Mouse (Mus musculus) adrenal gland, postnatal 36 days (tissue): ENCODE data around the gene Usp27x. TPM values are rescaled to one million over a fixed set of nuclear protein-coding genes. Genes with fewer than 3 reads are reported as not detected.

Source experiments
- DNase-seq, 2 experiments: peaks; one replicate each; pipeline ENCODE4 v3.0.0; 2021; ENCODE audit warnings: mixed read lengths in 1 of 2
- long read RNA-seq, 2 experiments: library from polyadenylated mRNA; stranded (forward); transcript quantifications; one replicate each; pipeline ENCODE4 v2.0.0; 2021; ENCODE audit warnings: borderline sequencing depth in 2 of 2
- total RNA-seq, 2 experiments: library from RNA; stranded (reverse); gene quantifications; 2 replicates each; pipeline ENCODE4 v1.2.3; 2021

Usp27x gene
- 10 to 100 TPM; 18.3 to 20.3 TPM for total RNA-seq
- long read RNA-seq, experiment 1, transcript Usp27x-201 (1 exons, 3,240 nt), result major isoform, 16 of 16 reads
- long read RNA-seq, experiment 1, partial matches to known transcripts, result 0 of 16 reads
- long read RNA-seq, experiment 1, other reads (novel, unspliced or antisense), result 0 of 16 reads
- long read RNA-seq, experiment 2, partial matches to known transcripts, result 0 of 2 reads
- long read RNA-seq, experiment 2, other reads (novel, unspliced or antisense), result 0 of 2 reads

DNA sequence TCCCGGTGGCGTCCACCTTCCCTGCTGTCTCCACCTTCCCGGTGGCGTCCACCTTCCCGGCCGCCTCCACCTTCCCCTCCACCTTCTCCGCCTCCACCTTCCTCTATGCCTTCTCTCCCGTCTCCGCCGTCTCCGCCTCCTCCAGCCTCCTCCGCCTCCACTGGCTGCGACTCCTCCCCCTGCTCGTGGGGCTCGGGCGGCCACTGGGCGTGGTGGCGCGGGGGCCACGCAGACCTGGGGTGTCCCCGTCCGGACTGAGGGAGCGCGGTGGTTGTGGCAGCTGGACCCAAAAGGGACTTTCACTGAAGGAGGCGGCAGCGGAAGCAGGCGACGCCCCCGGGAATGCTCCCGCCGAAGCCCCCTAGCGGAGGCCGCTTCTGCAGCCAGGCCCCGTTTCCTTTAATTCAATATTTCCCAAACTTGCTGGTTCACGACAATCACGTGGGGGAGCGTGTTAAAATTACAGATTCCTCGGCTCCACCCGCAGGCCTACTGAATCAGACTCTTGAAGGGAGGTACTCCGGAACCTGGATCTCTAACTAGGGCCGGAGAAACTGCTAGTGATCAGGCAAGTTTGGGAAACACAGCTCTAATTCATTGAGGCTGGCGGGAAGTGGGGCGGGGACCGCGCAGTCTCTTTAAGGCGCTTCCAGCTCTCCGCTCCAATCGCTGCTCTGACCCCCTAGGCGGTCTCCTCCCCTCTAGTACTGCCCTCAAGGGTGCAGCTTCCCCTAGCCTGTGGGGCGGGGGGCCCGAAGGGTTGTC, at the start of gene Usp27x:
Gene Usp27x, minus strand, starts transcription at position 115 of the 765 bp plus-strand sequence.
- peak; percentile 89 to 90 for DNase-seq

DNA sequence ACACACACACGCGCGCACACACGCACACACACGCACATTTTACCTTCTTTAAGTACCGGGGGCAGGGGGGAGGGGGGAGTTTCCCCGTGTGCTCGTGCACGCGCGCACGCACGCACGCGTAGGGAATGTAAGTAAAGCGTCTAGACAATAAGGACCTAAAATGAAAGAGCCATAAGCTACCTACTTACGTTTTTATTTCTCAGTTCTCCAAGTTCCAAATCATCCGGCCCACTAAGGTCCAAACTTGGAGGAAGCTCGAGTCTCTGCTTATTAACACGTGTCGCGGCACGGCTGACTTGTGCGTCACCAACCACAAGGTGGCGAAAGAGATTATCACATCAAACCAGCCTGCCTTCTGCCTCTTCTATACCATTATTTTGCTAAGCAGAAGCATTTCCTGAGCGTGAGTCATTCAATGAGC, 47.1 kb upstream of the Usp27x start:
- DNase-seq, result peak; percentile 68 to 73

DNA sequence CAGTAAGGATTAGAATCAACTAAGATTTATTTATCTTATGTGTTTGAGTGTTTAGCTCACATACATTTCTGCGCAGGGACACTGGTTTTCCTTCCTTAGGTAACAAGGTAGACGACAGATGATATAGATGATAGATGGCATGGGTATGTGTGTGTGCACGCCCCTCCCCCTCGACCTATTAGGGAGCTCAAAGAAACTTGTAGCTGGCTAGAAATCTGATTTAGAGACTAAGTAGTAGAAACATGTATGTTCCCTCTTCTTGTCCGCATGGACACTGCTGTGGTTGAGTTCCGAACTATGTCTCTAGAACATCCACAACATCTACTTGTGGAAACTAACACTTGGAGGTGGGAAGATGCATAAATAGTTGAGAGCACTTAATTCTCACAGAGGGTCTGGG, 46.5 kb upstream of the Usp27x start:
- DNase-seq, result peak; percentile 11 to 19

DNA sequence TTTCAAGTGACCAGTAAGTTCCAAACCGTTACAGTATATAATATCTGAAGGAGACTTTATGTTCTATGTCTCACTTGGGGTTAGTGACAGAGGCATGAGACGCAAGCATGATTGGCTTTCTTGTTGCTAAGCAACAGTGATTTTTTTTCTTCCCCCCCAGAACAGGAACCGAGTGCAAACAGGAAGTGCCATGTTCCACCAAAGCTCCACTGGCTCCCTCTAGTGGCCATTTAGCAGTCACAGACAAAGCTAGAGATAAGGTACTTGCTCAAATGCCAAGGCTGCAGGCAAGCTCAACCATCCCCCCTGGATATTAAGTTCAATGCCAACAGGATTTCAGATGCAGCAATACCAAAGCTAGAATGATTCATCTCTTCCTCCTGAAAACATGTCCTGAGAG, 45.4 kb upstream of the Usp27x start:
- peak; percentile 72 to 80 for DNase-seq

DNA sequence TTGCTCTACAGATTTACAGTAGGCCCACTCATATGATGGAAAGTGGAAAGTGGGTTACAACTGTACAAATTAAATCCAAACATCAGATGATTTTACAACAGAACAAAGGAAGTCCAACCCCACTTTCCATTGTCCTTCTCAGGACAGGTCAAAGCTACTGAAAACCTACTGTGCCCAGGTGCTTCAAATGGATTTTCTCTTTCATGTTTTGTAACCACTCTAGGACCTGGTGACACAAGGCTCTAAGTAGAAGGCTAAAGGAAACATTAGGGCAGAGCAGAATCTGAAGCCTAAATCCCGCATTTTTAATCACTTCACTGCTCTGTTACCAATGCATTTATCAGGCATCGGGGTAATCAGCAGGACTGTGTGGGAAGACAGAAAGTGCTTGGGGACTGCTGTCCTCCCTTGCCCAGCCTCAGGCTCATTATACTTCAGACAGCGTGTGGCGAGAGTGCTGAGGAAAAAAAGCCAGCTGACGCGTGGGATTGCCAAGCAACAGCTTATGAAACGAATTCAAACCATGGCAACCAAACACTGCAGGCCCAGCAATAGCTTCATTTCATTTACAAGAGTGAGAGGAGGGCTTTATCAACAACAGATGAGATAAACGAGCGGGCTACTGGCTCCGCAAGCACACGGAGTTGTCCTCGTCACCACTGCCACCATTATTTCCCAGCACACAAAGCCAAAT, 40.7 kb upstream of the Usp27x start:
- peak; percentile 7 to 8 for DNase-seq

DNA sequence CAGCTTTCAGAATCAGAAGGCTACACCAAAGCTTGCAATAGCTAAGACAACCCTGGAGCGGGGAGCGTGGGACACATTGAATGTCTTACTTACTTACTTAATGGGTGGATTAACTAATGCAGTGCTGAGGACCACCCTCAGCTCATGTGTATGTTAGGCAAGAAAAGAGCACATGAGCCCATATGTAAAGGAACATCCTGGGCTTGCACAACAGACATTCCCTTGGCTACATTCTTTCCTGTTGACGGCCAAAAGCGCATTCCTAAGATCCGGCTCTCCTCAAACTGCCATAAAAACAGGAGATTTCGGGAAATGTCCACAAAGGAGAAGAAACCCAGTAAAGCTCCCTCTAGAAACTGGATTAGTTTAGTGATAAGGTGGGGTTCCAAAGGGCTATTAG, 39.7 kb upstream of the Usp27x start:
- no peak for DNase-seq

DNA sequence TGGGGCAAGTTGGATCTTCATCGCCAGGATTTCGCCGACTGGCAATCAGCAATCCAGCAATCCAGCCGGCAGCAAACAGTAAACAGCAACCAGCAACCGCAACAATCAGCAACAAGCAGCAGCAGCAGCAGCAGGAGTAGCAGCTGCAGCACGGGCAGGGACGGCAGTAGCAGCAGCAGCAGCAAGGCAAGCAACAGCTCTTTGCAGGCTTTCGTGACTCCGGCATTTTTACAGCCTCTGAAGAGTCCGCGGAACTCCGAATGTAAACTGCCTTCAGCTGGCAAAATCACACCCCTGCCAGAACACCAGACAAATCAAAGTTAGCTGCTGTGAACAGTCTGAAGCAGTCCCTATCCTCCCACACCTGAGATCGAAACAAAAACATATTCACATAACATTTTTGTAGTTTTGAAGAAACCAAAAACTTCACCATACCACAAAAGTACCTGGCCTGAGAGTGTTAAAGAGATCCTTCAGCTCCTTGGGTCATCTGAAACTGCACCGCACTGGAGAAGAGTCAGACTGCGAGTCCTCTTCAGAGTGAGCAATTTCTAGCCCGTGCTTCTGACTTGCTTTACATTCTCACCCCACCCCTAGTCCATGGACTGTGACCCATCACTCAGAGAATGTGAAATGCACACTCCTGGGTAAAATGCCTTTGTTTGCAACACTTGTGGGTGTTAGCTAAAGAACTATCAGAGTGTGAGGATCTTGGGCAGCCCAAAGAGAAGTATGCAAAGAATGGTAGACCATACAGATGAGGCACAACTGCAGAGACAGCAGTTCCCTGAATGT, 36.8 kb upstream of the Usp27x start:
- DNase-seq, result no peak

DNA sequence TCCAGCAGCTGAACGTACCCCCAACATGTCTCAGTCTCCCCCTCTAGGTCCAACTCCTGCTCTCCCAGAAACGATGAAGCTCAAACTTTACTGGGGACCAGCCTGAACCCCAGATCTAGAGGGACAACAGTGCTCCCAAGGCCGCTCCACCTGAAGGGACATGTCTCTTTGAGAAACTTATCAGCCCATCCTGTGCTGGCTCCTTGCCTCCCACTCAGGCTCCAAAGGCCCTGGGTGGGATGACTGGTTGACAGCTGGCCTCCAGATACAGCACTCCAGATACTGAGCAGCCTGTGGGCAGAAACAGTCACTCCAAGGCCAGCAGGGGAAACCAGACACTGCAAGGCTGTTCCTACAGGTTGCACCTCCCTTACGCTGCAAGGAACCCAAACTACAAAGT, 956 bp upstream of the Usp27x start:
- peak; percentile 37 to 47 for DNase-seq

DNA sequence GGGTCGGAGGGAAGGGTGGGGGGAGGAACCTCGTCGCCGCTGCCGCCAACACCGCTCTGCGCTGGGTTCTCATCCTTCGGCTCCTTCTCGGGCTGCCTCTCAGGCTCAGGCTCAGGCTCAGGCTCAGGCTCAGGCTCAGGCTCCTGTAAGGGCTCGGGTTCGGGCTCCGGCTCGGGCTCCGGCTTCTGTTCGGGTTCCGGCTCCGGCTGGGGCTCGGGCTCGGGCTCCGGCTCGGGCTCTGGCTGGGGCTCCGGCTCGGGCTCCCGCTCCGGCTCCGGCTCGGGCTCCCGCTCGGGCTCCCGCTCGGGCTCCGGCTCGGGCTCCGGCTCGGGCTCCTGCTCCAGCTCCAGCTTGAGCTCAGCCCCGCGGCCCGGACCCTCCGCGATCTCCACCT, 311 bp downstream of the Usp27x start:
- DNase-seq, result no peak

DNA sequence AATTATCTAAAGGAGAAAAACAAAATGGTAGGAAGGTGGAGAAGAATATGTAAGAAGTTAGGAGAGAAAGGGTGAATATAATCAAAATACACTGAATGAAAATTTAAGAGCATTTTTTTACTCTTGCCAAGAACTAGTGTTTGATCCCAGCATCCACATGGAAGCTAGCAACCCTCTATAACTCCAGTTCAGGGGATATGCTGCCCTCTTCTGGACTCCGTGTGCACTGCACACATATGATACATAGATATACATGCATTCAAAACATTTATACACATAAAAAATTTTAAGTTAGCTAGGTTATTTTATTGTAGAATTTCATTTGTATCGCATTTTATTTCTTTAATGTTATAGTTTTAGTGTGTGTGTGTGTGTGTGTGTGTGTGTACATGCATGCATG, 50.2 kb downstream of the Usp27x start:
- no peak for DNase-seq

DNA sequence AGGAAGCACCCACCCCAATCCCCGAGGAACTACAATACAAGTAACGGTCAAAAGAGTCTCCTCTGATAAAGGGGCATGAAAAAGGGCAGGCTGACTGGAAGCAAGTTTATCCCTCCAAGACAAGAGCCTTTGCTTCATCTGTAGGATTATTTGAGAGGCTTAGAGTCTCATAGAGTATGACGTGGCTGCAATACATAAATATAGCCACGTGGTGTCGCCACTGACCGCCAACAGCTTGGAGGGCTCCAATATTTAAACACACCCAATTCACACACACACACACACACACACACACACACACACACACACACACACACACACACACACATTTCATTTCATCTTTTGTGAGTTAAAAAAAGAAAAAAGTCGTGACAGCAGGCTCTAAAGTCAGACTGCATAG, 53.3 kb downstream of the Usp27x start:
- DNase-seq, result peak; percentile 64 to 65

Other genes with a start within 250 kb of the Usp27x start
- 10 to 100 TPM; 36.5 to 45.0 TPM for gene Clcn5, start 56.5 kb downstream of the Usp27x start, total RNA-seq
- not detected for gene Foxp3, start 197.8 kb upstream of the Usp27x start, total RNA-seq
- gene Ppp1r3f, start 198.5 kb upstream of the Usp27x start, total RNA-seq, result 1 to 10 TPM; 3.8 to 4.5 TPM
- 10 to 100 TPM; 19.0 to 28.3 TPM for gene Ccdc22, start 229.7 kb upstream of the Usp27x start, total RNA-seq
- under 1 TPM in 1 of 2 experiments, not detected in 1; 0.13 TPM for gene Cacna1f, start 231.3 kb upstream of the Usp27x start, total RNA-seq